Mouse (Mus musculus): ENCODE data around the gene Psmb3.

The Psmb3 gene

DNA sequence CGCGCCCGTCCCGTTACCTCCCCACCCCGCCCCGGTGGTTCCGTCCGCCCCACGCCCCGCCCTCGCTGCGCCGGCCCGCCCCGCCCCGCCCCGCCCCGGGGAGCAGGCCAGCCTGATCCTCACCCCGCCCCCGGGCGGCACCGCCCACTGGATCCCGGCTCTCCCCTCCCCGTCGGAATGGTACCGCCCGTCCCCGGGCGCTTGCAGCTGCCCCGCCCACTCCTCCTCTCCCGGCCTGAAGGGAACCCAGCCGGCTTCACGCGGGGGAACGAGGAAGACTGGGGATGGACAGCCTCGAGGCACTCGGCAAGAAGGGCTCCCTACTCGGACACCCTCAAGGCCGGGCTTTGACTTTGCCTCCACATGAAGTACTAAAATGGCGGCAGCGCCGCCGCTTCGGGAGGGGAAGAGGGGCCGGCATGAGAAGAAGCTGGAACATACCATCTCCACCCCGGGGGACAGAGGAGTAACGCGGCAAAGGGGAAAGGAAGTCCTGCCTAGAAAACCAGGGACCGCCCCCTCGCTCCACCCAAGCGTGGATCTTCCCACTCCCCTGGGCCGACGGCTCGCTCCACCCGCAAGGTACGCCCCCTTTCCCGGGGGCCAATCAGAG is 41.6 kb downstream of the Psmb3 start:
- in situ Hi-C loops (cut with MboI, MseI): loop anchor here (5.0 kb wide), 1 partner anchor 52 kb away; the partner anchor contains the start of gene Lasp1

DNA sequence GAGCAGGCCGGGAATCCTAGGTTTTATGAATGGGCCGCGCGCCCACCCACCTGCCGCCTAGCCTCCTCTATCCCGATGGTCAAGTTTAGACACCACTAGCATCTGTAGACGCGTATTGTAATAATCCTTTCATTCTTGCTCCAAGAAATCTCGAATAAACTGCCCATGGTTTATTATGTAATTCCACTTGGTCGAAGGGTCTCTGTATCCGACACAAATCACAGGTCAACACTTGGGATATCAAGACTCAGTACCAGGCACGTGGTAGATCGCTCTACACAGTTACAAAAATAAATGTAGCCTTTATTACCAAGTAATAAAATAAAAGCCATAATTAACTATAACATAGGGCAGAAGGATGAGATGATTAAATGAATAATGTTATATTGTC is 42.1 kb downstream of the Psmb3 start:
- in situ Hi-C loops (cut with MboI, MseI): no loop called here

DNA sequence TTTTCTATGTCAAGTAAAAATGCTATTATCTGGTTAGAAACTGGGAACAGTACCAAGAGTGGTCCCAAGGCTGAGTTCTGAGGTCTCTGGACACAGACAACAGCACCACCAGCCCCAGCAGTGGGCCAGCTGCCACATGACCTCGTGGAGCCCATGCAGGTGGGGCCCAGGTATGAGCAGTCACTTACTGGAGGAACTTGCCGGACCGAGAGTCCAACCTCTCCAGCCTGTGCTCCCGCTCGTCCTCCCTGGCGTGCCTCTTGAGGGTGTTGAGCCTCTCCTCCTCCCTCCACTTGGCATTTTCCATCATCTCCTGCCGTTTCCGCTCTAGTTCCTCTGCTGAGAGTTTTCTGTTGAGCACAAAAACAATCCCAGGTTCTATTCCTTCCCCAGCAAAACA is 44.6 kb downstream of the Psmb3 start:
- in situ Hi-C loops (cut with MboI, MseI): no loop called here

DNA sequence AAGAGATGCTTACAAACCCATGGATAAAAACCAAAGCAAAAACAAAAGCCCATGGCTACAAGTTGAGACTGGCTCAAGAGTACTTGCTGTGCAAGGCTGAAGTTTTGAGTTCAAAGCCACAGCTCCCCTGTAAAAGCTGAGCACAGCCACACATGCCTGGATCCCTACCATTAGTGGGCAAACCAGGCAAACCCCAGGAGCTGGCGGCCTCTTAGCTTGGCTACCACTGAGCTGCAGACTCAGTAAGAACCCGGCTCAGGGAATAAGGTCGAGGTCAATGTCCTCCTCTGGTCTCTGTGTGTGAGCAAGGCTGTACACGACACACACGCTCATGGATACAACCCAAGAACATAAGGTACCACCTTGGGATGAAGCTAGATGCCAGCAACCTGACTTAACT is 45.3 kb downstream of the Psmb3 start:
- in situ Hi-C loops (cut with MboI, MseI): no loop called here

DNA sequence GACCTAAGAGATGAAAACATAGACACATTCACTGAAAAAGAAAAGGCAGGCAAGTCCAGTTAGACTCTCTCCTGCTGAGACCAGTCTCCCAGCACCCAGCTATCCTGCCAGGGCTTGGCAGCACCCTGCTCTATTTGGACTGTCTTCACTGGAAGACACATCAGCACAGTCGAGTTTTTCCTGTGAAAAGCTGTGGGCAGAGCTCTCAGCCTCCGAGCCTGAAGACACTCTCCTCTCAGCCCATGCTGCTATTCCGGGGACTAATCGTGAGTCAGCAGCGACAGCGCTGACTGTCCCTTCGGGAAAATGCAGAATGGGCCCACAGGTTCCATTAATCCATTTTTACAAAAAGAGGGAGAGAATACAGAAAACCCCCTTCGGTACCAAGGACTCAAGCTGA is 50.1 kb downstream of the Psmb3 start:
- in situ Hi-C loops (cut with MboI, MseI): no loop called here

DNA sequence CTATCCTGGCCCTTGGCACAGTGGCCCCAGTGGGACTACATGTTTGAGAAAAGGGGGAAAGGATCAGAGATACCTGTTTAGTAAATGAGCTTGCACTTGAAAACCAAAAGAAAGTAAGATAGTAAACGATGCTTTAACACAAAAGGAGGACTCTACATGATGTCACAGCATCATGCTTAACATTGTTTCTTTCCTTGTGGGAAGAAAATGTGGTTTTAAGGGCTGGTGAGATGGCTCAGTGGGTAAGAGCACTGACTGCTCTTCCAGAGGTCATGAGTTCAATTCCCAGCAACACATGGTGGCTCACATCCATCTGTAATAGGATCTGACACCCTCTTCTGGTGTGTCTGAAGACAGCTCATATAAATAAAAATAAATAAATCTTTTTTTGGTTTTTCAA is 54.9 kb downstream of the Psmb3 start:
- in situ Hi-C loops (cut with MboI, MseI): no loop called here

DNA sequence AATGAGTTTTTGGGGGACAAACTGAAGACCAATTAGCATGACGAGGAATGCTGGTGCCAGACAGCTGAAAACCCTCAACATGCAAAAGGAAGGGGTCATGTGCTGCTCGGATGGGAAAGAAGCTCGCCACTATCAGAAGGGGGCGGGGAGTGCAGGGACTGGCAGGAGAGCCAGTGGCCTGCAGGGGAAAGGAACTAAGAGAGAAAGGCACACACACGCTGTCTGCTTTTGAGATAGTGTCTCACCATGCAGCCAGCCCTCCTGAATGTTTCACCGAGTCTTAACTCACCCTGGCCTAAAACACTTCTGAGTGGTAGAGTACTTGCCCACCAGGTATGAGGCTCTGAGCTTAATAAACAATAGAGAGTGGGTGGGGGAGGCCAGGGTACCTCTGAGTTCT is 55.7 kb downstream of the Psmb3 start:
- in situ Hi-C loops (cut with MboI, MseI): no loop called here

DNA sequence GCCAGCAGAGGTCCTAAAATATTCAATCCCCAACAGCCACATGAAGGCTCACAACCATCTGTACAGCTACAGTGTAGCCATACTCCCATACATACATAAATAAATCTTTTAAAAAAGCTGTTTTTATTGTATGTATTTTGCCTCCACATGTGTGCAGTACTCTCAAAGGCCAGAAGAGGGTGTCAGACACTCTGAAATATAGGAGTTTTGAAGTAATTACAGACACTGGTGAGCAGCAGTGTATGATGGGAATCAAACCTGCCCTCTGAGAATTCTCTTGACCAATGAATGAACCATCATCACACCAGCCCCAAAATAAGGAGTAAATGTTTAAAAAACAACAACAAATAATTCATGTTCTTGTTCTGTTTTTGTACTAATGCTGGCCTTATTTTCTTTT is 58.4 kb downstream of the Psmb3 start:
- in situ Hi-C loops (cut with MboI, MseI): no loop called here

All from regulatory T cell (primary cell).